Comparison of ENCODE assay signal across 24 mouse cellular contexts in the genomic region with DNA sequence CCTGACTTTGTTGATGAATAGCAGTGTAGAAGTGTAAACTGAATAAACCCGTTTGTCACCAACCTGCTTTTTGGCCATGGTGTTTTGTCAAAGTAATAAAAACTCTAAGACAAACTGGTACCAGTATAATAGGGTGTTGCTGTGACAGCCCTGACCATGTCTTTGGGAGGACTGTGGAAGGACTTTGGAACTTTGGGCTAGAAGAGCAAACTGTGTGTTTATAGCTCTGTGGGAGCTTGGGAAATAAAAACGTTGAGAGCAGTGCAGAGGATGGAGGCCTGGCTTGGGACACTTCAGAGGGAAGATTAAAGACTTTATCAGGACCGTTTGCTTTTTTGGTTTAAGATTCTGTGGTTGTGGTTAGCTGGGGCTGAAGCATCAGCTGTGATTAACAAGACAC.
"Had no signal": no experiment of that assay in that cellular context is flagged by ENCODE, and none has a peak within 500 bp of the region (broad histone marks: within the 10 kb centered on the region; RNA-seq: fewer than 3 reads in every experiment).

No protein-coding gene starts in this region.

- H3K36me3 ChIP-seq: heart, embryonic 15.5 days had no signal

- H3K27me3 ChIP-seq: heart, embryonic 13.5 days; heart, embryonic 15.5 days; hindbrain, embryonic 13.5 days; hindbrain, embryonic 15.5 days; limb, embryonic 13.5 days; limb, embryonic 15.5 days had no signal

- H3K27ac ChIP-seq: heart, adult 2 months; heart, embryonic 13.5 days; heart, embryonic 15.5 days; hindbrain, embryonic 13.5 days; hindbrain, embryonic 15.5 days; hindbrain, postnatal 0 days; layer of hippocampus, adult 2 months; left cerebral cortex, adult 2 months; limb, embryonic 13.5 days; limb, embryonic 15.5 days; liver, embryonic 14.5 days had no signal

- H3K9ac ChIP-seq: forebrain, postnatal 0 days; heart, embryonic 13.5 days; heart, embryonic 15.5 days; hindbrain, embryonic 13.5 days; hindbrain, embryonic 15.5 days; limb, embryonic 13.5 days; limb, embryonic 15.5 days; liver, embryonic 14.5 days had no signal

- H3K4me2 ChIP-seq: heart, embryonic 11.5 days; heart, embryonic 13.5 days; heart, embryonic 15.5 days; hindbrain, embryonic 13.5 days; hindbrain, embryonic 15.5 days; limb, embryonic 13.5 days; limb, embryonic 15.5 days had no signal

- H3K4me1 ChIP-seq: hindbrain, embryonic 15.5 days; limb, embryonic 15.5 days had no signal

- H3K4me3 ChIP-seq: heart, adult 2 months; heart, embryonic 13.5 days; heart, embryonic 15.5 days; hindbrain, embryonic 13.5 days; hindbrain, embryonic 15.5 days; layer of hippocampus, adult 2 months; left cerebral cortex, adult 2 months; limb, embryonic 13.5 days; limb, embryonic 15.5 days had no signal

- ATAC-seq: forebrain, postnatal 0 days; hindbrain, postnatal 0 days had no signal

- H3K9me3 ChIP-seq: heart, embryonic 13.5 days; heart, embryonic 15.5 days; hindbrain, embryonic 13.5 days; hindbrain, embryonic 15.5 days; limb, embryonic 13.5 days; limb, embryonic 15.5 days had no signal

- DNase-seq: forebrain, postnatal 0 days; gastrocnemius, postnatal 14 days; gastrocnemius, postnatal 36 days; heart, adult 11 months; heart, adult 2 months; heart, postnatal 14 days; heart, postnatal 36 days; kidney, adult 18-20 months; kidney, adult 8-10 months; kidney, postnatal 10 days; kidney, postnatal 25 days; kidney, postnatal 4 days; left cerebral cortex, postnatal 4 days had no signal
